Mouse (Mus musculus): ENCODE data around the gene Gm17689. TPM values are rescaled to one million over a fixed set of nuclear protein-coding genes. Genes with fewer than 3 reads are reported as not detected.

The Gm17689 gene
- polyA plus RNA-seq (2015; fragmentation: Nextera tagmentation; extraction: Ambion mirVana), result not detected in 2 replicates

DNA sequence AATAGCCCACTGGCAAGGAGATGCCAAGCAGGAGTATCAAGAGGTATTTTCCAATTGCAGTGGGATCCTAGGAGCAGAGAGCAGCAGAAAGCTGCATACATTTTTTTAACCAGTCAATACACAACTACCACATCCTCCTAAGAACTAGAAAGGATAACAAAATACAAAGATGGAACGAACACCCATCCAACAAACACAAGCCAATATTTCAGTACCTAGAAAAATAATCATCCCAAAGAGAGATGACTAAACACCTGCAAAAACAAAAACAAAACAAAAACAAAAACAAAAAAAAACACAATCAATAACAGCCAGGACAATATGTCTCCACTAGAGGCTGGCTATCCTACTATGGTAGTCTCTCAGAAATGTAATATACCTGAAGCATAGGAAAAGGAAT is at the start of gene Gm17689:
Gene Gm17689 (minus strand): TSS at position 101 of the 400 bp plus-strand sequence.
- Histone ChIP-seq H3K27me3 (no peaks in the 10 kb centered on the region), H3K4me1 (no peaks in the 10 kb centered on the region), H3K36me3 (no peaks in the 10 kb centered on the region), H3K4me3 (replicated peaks) (no peak within 1 kb of the TSS), H3K9me3 (replicated peaks) (no peaks in the 10 kb centered on the region; the same call in 1 of the 2 replicates), H3K4me2 (replicated peaks) (no peak within 1 kb of the TSS), H3K9ac (no peak within 1 kb of the TSS), H3K27ac (replicated peaks) (no peak within 1 kb of the TSS)
- 64% methylated on average over 1 of the region's 1 CpGs for whole genome bisulfite sequencing
- no peak for ATAC-seq (ENCODE audit: insufficient number of reproducible peaks, low FRiP score, low TSS enrichment, low read depth)

- no peak for ATAC-seq (ENCODE audit: insufficient number of reproducible peaks, low FRiP score, low TSS enrichment, low read depth)
- Histone ChIP-seq H3K9ac (no peak within 1 kb of the TSS), H3K4me2 (replicated peaks) (no peak within 1 kb of the TSS), H3K9me3 (replicated peaks) (no peaks in the 10 kb centered on the region), H3K27me3 (no peaks in the 10 kb centered on the region), H3K4me3 (replicated peaks) (no peak within 1 kb of the TSS), H3K27ac (replicated peaks) (no peak within 1 kb of the TSS), H3K36me3 (no peaks in the 10 kb centered on the region), H3K4me1 (no peaks in the 10 kb centered on the region)
- WGBS, result 90% methylated on average over 2 of the region's 2 CpGs
Measured at GRCm38 (mm10) chr9:36541863-36542262, 40.6 kb downstream of the Gm17689 start, which contains the start of gene Gm5615. Gene Gm5615, minus strand, starts transcription at chr9:36541963.

Other genes with a start within 250 kb of the Gm17689 start
- gene Gm7257, start 150.8 kb downstream of the Gm17689 start, polyA plus RNA-seq (2015; fragmentation: Nextera tagmentation; extraction: Ambion mirVana), result not detected in 2 replicates
- gene Gm9513, start 107.0 kb downstream of the Gm17689 start, polyA plus RNA-seq (2015; fragmentation: Nextera tagmentation; extraction: Ambion mirVana), result not detected in 2 replicates
- not detected in 2 replicates for gene Gm5615, start 40.7 kb downstream of the Gm17689 start, polyA plus RNA-seq (2015; fragmentation: Nextera tagmentation; extraction: Ambion mirVana)
- gene A630095E13Rik, start 60.7 kb upstream of the Gm17689 start, polyA plus RNA-seq (2015; fragmentation: Nextera tagmentation; extraction: Ambion mirVana), result not detected in 2 replicates
- gene Acrv1, start 110.6 kb upstream of the Gm17689 start, polyA plus RNA-seq (2015; fragmentation: Nextera tagmentation; extraction: Ambion mirVana), result not detected in 2 replicates
- gene Chek1, start 144.4 kb upstream of the Gm17689 start, polyA plus RNA-seq (2015; fragmentation: Nextera tagmentation; extraction: Ambion mirVana), result 26.8 and 30.4 TPM in 2 replicates
- 266 and 270 TPM in 2 replicates for gene Stt3a, start 185.0 kb upstream of the Gm17689 start, polyA plus RNA-seq (2015; fragmentation: Nextera tagmentation; extraction: Ambion mirVana)
- gene Ei24, start 214.8 kb upstream of the Gm17689 start, polyA plus RNA-seq (2015; fragmentation: Nextera tagmentation; extraction: Ambion mirVana), result 101 TPM in 2 replicates
- gene Fez1, start 239.2 kb upstream of the Gm17689 start, polyA plus RNA-seq (2015; fragmentation: Nextera tagmentation; extraction: Ambion mirVana), result 48.2 and 53.9 TPM in 2 replicates

Measured in embryonic facial prominence, embryonic 15.5 days (tissue).